Mouse (Mus musculus) spleen, embryonic (tissue): Measurements from ENCODE around the gene Dppa1.

Experiments used
- CTCF ChIA-PET: fragments of 350-600 bp; sonication (Branson Sonifier 250); formaldehyde crosslinking; loops from one replicate; lab custom pipeline; 2022; lab: Charles Lee

Dppa1 gene

GRCm38 (mm10) chr11:46561096-46561495 lies 68.0 kb downstream of the Dppa1 start:
- CTCF ChIA-PET = interaction anchor here (0.7 kb wide), 1 partner anchor 35 kb away, joined by 4 read pairs; no protein-coding TSS in a partner anchor
